Mouse (Mus musculus) heart, postnatal 0 days (tissue): ENCODE measurements at regions not wholly inside any gene's neighbourhood (a gene's known extent, or its start where the extent isn't known, plus 50 kb on each side); places are given as distances from the start of the nearest gene placed in this dataset.

Source experiments
- CTCF ChIP-seq: IDR thresholded peaks from 2 replicates; pipeline ENCODE4 v1.5.1; 2016; ENCODE audit warnings: antibody characterized with exemption, control low read depth, low read depth
- EP300 ChIP-seq: IDR thresholded peaks from 2 replicates; pipeline ENCODE4 v1.6.1; 2016; ENCODE audit warnings: antibody characterized with exemption, low read depth

DNA sequence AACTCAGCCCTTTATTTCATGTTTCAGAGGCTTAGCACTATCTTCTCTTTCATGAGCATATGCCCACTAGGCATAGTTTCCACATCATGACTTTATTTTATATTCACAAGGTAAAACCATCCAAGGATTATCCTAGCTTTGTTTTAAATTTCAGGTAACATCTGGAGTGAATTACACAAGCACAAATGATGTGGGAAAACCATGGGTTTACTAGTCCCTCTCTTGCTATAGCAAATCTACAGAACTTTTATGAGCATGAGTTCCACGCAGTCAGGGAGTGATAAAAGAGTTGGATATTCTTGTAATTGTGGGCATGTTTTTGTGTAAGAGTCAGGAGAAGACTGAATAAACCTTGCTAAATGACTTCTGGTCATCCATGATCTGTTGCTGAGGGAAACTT, 78.0 kb upstream of the Gm11232 start:
- TF ChIP-seq CTCF: no peak
- TF ChIP-seq EP300: no peak
